Mouse (Mus musculus) CD4-positive naive resting alpha-beta T cell, adult 57 days (primary cell): ENCODE measurements around the gene Tmem63c. TPM values are rescaled to one million over a fixed set of nuclear protein-coding genes. Genes with fewer than 3 reads are reported as not detected.

Experiments used
- total RNA-seq: library from RNA; stranded (reverse); gene quantifications from one replicate; pipeline ENCODE4 v1.2.4, GENCODE M21; 2023

Gene Tmem63c
- total RNA-seq = not detected

DNA sequence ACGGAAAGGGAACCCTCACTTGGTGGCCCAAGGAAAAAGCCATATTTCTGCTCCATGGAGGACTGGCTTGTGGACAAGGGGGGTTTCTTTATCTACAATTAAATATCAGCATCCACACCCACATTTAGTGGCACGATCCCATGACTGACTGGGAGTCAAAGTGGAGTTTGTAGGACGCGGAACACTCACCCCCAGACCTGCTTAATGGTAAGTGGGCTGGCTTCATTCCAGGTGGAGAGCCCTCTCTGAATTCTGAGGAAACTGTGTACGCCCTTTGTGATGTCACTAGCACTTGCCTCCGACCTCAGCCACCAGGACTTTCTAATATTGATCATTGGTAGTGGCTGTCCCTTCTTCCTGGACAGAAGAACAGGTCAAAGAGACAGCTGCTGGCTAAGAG, at the start of gene Tmem63c:
Gene Tmem63c, plus strand, starts transcription at position 301 of the 400 bp plus-strand sequence.

DNA sequence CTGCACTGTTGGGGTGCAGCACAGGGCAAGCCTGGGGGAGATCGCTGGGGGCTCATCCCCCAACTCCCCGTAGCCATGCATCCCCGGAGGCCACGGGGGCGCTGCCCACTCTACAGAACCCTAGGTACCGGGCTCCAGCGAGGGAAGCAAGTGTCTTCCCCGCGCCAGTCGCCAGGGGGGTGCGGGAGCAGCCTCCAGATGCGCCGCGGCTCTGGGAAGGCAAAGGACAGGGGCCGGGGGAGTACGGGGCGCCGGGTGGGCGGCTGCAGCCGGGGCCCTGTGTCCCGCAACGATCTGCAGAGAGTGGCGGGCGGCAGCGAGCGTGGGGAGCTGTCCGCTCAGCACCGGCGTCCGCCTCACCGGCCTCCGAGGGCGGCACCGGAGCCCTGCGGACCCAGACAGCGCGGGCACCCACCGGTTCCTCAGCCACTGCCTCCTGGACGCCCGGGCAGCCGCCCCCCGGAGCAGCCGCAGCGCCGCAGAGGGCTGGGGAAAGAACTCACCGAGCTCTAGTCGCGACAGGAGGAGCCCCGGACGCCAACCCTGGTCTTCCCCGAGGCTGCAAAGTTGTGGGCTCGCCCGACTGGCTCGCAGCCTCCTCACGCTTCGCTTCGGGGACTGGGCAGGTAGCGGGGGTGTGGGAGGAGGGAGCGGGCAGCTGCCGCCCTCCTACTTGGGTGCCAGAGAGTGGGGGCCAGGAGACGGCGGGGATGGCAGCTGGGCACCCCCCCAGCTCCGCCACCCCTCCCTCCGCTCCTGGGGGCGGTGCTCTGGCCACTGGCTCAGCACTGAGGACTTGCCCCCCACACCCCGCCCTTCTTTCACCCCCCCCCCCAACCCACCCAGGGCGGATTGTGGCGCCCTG, 31.0 kb upstream of the Tmem63c start, which contains the start of gene Zdhhc22:
Gene Zdhhc22, minus strand, starts transcription at position 541 of the 865 bp plus-strand sequence.

DNA sequence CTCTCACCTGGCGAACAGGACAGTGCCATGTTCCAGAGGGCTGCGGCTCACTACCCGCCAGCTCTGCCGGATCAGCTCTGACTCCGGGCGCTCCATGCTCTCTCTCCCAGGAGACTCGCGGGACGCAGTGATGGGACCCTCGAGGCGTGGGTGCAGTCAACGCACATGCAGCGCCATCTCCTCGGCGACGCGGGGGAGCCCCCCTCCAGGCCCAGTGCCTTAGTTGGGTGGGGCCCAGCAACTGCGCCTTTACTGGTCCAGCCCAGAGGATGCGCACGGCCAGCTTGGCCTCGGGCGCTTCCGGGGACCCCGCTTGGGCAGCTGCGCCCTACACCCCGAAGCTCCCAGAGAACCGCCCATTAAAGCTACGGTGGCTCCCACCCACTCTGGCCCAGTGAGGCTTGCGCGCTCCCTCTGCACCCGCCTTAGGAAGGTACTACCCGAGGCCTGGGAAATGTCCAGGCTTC, 81.1 kb downstream of the Tmem63c start, which contains the start of gene Ngb:
Gene Ngb, minus strand, starts transcription at position 375 of the 467 bp plus-strand sequence.

Other genes with a start within 250 kb of the Tmem63c start
- 74.0 TPM for gene Irf2bpl, start 136.5 kb upstream of the Tmem63c start, total RNA-seq
- gene Cipc, start 74.3 kb upstream of the Tmem63c start, total RNA-seq = 20.5 TPM
- not detected for gene Zdhhc22, start 30.9 kb upstream of the Tmem63c start, total RNA-seq
- 0.77 TPM for gene Ngb, start 81.2 kb downstream of the Tmem63c start, total RNA-seq
- gene Gstz1, start 125.8 kb downstream of the Tmem63c start, total RNA-seq = 13.7 TPM
- 6.8 TPM for gene Pomt2, start 126.6 kb downstream of the Tmem63c start, total RNA-seq
- gene Samd15, start 178.4 kb downstream of the Tmem63c start, total RNA-seq = 1.8 TPM
- gene Tmed8, start 179.1 kb downstream of the Tmem63c start, total RNA-seq = 13.7 TPM
- 1.6 TPM for gene Noxred1, start 217.4 kb downstream of the Tmem63c start, total RNA-seq
- gene Vipas39, start 244.9 kb downstream of the Tmem63c start, total RNA-seq = 27.3 TPM
- gene Ahsa1, start 245.1 kb downstream of the Tmem63c start, total RNA-seq = 104 TPM